Mouse (Mus musculus) liver, adult 2 months (tissue): ENCODE measurements at regions not wholly inside any gene's neighbourhood (a gene's known extent, or its start where the extent isn't known, plus 50 kb on each side); places are given as distances from the start of the nearest gene placed in this dataset.

ENCODE experiments used
- CTCF ChIP-seq: fragments of 200-500 bp; IDR thresholded peaks from 2 replicates; pipeline ENCODE4 v1.5.1; 2011; ENCODE audit warnings: low read depth, low read length, control low read depth
- POLR2A ChIP-seq: fragments of 200-500 bp; IDR thresholded peaks from 2 replicates; pipeline ENCODE4 v1.6.1; 2011; ENCODE audit warnings: low read length, control low read depth; ENCODE audit not compliant: insufficient read depth; ENCODE audit errors: extremely low read depth

- no peak for TF ChIP-seq CTCF
- no peak for TF ChIP-seq POLR2A
Observed at GRCm38 (mm10) chr7:40419332-40419731, 478.8 kb upstream of the Vstm2b start.
